Mouse (Mus musculus) gonadal fat pad, adult 2 months (tissue): Measurements from ENCODE around the gene Ubox5. TPM values are rescaled to one million over a fixed set of nuclear protein-coding genes. Genes with fewer than 3 reads are reported as not detected.

Experiments
- DNase-seq: peaks from one replicate; pipeline ENCODE4 v3.0.0-alpha.2; 2012; ENCODE audit warnings: low read depth
- polyA plus RNA-seq: library from polyadenylated mRNA; depleted of rRNA; stranded (reverse); fragments of >200 nt; gene quantifications from 2 replicates; pipeline ENCODE4 v1.2.3, GENCODE M21; 2012

Ubox5 gene
- polyA plus RNA-seq, 1 experiment = 6.4 TPM

GRCm38 (mm10) chr2:130634006-130634738 lies 4.3 kb upstream of the Ubox5 start:
- no peak for DNase-seq

GRCm38 (mm10) chr2:130632887-130633675 lies 3.2 kb upstream of the Ubox5 start:
- no peak for DNase-seq

GRCm38 (mm10) chr2:130632416-130632815 lies 2.6 kb upstream of the Ubox5 start:
- DNase-seq = no peak

GRCm38 (mm10) chr2:130629080-130629838 lies 579 bp downstream of the Ubox5 start:
- no peak for DNase-seq

- no peak for DNase-seq
These were observed 1.4 kb downstream of the Ubox5 start for GRCm38 (mm10) chr2:130628424-130628823.

GRCm38 (mm10) chr2:130618972-130619371 lies 10.9 kb downstream of the Ubox5 start:
- no peak for DNase-seq

- DNase-seq = no peak
These were observed 16.7 kb downstream of the Ubox5 start for GRCm38 (mm10) chr2:130613091-130613490.

- no peak for DNase-seq
These were observed 27.6 kb downstream of the Ubox5 start for GRCm38 (mm10) chr2:130602195-130602594.

- no peak for DNase-seq
These were observed 31.4 kb downstream of the Ubox5 start for GRCm38 (mm10) chr2:130598399-130598798.

- DNase-seq = no peak
These were observed 32.2 kb downstream of the Ubox5 start for GRCm38 (mm10) chr2:130597601-130598010.

- no peak for DNase-seq
These were observed 34.2 kb downstream of the Ubox5 start for GRCm38 (mm10) chr2:130595596-130595995.

GRCm38 (mm10) chr2:130591016-130591415 lies 38.8 kb downstream of the Ubox5 start:
- DNase-seq = no peak

GRCm38 (mm10) chr2:130589761-130590160 lies 40.1 kb downstream of the Ubox5 start:
- DNase-seq = no peak

- DNase-seq = no peak
These were observed 40.7 kb downstream of the Ubox5 start for GRCm38 (mm10) chr2:130589157-130589556.

- no peak for DNase-seq
These were observed 41.5 kb downstream of the Ubox5 start for GRCm38 (mm10) chr2:130588373-130588772.

- no peak for DNase-seq
These were observed 43.8 kb downstream of the Ubox5 start for GRCm38 (mm10) chr2:130586016-130586415.

- DNase-seq = no peak
These were observed 45.8 kb downstream of the Ubox5 start for GRCm38 (mm10) chr2:130583902-130584560.

GRCm38 (mm10) chr2:130582552-130582951 lies 47.3 kb downstream of the Ubox5 start, which contains the start of gene Avp:
Gene Avp, minus strand, starts transcription at chr2:130582554.
- DNase-seq = no peak

GRCm38 (mm10) chr2:130581201-130581600 lies 48.6 kb downstream of the Ubox5 start:
- no peak for DNase-seq

GRCm38 (mm10) chr2:130579791-130580190 lies 50.0 kb downstream of the Ubox5 start:
- DNase-seq = no peak

GRCm38 (mm10) chr2:130578148-130578547 lies 51.7 kb downstream of the Ubox5 start:
- no peak for DNase-seq

GRCm38 (mm10) chr2:130577632-130578031 lies 52.2 kb downstream of the Ubox5 start:
- DNase-seq = no peak
